Mouse (Mus musculus) gastrocnemius, postnatal 4 days (tissue): ENCODE measurements around the gene Ttc28. TPM values are rescaled to one million over a fixed set of nuclear protein-coding genes. Genes with fewer than 3 reads are reported as not detected.

Experiments
- DNase-seq, 2 experiments: peaks; one replicate each; pipeline ENCODE4 v3.0.0; 2021 to 2022; ENCODE audit warnings: low spot score in 2 of 2, mixed read lengths in 2 of 2
- total RNA-seq, 2 experiments: library from RNA; stranded (reverse); gene quantifications; 2 replicates each; pipeline ENCODE4 v1.2.3; 2021

The Ttc28 gene
- total RNA-seq, 2 experiments from 2014 or later: 27.1 to 33.1 TPM

DNA sequence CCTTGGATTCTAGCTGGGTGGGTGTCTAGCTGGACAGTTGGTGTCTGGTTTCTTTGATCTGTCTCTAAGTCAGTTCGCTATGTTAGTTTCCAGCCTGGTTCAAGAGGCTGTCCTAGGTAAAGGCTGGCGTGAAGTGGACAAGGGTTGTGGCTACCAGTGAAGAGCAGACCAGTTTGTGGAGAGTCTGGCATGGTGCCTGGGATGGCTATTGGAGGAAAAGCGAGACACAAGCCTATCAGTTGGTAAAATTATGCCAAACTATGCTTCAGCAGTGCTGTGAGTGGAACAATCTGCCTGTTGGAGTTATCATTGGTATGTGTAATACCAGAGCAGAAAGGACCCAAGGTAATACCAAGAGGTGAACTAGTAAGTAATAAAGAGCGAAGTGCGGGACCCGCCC is 166.8 kb downstream of the Ttc28 start:
- DNase-seq: no peak

DNA sequence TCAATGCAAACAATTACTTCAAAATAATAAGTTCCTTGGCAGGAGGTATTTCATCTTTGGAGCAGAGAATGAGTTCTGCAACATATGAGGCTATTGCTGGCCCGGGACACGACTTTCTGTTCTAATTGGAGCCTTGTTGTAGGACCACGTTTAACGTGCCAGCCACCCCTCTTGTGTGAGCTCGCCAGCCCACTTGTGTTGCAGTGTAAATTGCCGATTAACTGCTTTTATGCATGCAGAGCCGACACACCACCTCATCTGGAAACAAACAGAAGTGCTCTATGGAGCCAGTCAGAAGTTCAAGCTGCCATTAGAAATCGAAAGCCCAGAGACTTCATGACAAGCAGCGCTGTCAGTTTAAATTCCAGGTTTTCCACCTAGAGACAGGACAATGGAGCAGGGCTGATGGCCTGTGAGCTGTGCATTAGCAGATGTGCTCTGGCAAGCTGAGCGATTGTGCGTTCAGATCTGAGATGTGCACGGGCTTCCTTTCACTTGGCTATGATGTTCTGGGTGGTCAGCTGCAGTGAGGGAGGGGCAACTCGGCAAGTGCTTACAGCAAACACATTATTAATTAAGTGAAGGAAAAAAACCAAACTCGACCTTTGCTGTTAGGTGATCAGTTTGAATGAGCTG is 167.4 kb downstream of the Ttc28 start:
- no peak for DNase-seq

DNA sequence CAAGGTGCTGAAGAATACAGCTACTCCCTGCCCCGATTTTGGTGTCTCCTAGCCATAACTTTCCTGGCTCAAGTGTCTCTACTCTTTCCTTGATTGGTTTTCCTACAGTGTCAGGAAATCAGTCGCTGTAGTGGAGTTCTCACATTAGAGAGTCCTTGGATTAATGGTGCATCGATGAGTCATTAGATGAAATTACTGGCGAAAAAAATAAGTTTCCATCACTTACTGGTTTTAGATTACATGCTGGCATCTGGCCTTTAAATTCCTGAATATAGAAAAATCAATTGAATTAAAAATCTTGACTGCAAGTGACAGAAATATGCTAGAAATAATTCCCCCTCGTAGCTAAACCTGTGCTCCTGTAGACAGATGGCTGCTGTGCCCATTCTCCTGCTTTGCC is 168.4 kb downstream of the Ttc28 start:
- no peak for DNase-seq

DNA sequence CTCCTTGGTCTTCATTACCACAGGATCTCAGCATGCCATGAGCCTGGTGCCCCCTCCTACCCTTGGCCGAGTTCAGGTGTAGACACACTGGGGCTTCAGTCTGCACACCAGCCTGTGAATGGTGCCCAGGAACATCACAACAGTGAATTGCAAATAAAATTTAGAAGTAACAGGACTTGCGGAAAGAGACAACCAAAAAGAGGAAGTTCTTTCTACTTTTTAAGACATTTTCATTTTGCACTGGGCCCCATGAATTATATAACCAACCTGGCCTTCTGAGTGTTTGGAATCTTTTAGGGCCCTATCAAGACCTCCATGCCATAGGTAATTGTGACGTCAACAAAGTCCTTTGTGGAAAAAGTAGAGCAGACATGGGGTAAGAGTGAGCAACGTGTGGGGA is 170.0 kb downstream of the Ttc28 start:
- DNase-seq: no peak

DNA sequence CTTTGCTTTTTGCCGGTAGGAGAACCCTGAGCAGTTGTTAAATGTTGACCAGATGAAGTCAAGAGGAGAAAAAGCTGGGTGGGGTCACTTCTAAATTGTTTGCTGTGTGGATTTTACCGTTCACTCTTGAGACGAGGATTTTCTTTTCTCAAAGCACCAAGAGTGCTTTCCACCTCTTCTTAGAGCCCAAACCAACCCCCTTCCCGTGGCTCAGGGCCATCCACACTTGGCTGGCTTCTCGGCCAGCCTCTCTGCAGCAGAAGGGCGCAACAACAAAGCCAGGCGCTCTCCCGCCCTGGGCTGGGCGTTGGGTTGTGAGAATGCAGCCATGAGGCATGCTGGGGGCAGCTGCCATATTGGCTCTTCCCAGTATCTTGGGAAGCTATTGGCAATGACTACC is 170.5 kb downstream of the Ttc28 start:
- DNase-seq: no peak

DNA sequence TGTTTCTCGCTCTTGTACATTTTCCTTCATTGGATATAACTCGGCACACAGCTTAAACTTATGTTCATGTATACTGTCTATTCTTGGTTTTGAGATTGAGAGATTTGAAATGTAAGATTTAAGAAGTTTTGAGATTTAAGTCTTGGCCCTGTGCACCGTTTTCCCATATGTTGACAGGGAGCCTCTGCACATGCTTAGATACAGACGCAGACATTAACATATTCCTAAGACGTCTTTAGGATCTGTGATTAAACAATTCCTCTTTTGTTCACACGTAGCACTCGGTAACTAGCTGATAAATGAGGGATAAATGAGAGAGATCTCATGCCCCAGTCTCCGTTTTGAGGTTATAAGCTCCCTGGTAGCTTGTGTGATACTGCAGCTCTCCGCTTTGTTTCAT is 174.8 kb downstream of the Ttc28 start:
- no peak for DNase-seq

DNA sequence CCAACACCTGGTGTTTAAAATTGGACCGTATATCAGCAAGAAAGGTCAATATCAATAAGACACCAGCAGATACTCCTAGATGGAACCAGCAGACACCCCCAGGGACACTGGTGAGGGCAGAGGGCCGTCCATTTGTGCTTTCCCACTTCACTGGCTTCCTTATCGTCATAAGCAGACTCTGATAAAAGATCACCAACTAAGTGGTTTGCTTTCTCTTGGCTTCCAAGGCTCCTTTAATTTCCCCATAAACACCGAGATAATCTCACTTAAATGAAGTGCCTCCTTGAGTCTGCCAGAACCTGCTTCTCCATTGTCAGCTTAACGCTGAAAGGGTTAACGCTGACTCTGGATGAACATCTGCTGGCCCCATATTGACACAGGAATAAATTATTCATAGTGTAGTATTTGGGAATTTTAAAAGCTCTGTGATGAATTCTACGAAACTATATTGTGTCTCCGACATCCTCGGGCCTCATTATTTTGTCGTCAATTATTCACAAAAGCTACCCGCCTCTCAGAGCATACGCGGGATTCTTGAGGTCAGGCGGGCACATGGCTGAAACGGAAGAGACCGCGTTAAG is 175.3 kb downstream of the Ttc28 start:
- no peak for DNase-seq

DNA sequence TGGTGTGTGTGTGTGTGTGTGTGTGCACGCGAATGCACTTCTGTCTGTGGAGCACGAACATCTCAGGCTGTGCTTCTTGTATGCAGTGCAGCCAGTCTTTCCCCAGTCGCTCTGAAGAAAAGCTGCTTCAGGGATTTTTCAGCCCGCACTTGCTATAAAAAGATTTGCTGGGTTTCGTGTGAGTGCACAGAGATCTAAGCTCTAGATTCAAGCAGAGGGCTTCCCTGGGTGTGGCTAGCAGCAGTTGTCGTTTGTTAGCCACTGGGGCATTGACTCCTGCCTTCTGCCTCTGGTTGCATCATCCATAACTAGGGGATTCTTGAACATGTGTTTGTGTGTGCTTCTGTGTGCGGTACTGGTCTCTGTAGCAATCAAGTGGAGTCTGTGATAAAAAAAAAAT is 175.9 kb downstream of the Ttc28 start:
- no peak for DNase-seq

DNA sequence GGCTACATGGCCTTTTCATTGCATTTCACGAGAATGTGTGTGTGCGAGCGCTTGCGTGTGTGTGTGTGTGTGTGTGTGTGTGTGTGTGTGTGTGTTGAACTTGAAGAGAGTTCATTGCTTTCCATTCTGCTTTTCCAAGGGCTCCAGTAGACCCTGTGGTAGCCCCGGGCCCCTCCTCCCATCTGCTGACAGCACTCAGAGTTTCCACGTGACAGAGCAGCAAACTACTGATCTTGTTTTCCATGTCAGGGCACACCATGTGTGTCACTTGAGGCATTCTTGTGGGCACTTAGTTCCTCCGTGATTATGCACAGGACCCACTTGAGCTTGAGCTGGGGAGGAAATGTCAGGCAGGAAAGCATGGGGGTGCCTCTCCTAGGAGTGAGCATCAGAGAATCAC is 177.5 kb downstream of the Ttc28 start:
- no peak for DNase-seq

DNA sequence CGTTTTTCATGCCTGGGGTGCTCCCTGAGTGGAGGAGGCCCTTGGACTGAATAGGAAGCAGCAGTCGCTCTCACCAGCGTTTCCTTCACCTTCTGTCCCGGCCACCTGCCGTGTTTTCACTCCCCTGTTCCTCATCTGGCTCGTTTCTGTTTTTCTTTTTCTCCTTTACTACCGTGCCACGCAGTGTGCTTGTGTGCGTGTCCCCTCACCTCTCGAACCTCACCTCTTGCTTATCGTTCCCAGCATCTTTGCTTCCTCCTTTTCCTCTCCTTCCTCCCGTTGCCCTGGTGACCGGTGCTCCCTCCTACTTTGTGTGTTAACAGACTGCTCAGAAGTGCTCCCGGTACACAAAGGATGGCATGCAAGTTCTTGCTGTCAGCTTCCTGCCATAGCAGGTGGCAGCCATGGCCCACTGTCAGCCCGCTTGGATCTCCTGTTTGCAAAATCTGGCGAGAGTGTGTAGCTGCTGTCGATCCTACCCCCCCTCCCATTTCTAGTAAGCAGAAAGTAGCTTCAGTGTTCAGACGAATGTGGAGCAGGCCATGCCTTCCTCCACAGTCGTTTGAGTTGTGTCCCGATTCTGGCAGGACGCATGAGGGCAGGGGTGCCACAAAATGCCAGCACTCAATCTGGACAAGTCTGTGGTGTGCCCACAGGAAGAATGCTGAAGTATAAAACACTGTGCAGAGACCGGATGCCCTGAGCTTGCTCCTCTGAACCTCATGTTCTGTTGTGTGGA is 179.0 kb downstream of the Ttc28 start:
- no peak for DNase-seq

DNA sequence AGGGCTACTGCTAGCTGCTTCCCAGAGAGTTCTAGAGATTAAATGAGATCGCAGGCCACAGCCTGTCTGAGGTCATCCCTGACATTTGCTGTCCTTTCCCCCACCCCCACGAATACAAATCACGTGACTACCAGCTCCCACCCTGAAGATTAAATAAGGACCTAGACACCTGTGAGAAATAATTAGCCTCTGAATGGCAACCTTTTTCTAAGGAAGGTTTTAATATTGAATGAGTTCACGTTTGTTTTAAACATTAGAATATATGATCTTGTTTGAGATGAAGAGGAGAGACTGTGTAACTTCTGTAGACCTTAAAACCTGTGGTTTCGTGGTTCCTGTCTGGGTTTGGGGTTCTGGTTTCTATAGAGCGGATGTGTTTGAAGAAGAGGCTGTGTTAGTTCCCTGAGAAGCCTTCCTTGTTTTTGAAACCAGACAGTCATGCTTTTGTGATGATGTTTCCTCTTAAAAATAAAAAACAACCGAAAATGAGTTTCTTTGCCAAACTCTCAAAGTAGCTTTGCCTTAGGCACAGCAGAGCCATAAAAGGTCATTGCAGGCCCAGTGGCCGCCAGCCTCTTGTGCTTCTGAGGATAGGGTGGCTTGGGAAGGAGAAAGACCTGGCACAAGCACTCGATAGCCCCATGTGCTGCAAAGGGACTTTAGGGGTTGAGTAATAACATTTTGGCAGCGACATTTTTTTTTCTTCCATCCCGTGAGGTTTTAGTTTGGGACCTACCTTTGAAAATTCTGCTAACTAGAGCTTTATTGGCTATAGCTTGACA is 179.7 kb downstream of the Ttc28 start:
- no peak for DNase-seq

DNA sequence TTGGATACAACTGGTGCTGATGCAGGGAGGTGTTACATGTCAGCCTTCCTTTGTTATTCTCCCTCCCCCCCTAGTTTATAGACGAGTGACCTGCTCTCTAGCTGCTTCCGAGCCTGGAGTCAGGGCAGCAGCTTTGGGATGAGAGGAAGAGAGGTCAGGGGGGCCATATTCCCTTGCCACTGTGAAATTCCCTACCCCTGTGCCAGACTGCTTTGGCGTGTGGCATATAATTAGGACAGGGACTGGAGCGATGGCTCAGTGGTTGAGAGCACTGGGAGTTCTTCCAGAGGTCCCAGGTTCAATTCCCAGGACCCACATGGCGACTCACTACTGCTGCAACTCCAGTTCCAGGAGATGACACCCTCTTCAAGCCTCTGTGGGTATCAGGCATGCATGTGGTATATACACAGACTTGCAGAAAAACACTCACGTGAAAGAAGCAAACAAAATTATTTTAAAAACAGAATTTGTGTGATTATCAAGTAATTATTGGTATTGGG is 180.7 kb downstream of the Ttc28 start:
- no peak for DNase-seq

DNA sequence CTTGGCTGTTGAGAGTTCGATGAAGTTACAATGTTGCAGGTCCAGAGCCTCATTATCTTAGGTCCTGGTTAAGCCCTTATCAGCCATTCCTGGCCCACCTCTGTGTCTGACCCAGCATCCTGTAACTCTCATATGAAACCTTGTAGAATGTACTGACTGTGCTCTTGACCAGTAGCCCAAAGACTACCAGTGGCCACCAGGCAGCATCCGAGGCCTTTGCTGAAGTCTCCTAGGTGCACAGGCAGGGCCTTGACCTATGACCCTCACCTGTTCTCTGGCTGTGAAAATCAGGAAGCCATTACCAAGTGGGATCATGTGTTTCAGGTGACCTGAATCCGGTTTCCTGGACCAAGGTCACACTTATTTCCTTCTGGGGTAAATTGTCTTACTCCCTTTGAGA is 183.6 kb downstream of the Ttc28 start:
- DNase-seq: no peak

DNA sequence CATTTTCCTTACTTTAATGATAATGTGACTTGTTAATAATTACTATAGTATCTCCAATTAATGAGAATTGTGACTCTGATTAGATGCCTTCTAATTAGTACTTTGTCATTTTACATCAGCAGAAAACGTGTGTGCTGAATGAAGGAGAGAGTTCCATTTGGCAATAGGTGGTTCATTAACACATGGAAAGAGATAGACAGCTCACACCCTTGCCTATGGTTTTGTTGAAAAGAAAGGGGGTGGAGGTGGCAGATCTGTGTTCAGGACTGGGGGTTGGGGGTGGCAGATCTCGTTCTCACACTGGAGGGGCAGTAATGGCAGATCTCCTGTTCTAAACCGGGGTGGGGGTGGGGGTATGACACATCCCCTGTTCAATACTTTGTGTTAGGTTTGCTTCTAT is 184.4 kb downstream of the Ttc28 start:
- no peak for DNase-seq

DNA sequence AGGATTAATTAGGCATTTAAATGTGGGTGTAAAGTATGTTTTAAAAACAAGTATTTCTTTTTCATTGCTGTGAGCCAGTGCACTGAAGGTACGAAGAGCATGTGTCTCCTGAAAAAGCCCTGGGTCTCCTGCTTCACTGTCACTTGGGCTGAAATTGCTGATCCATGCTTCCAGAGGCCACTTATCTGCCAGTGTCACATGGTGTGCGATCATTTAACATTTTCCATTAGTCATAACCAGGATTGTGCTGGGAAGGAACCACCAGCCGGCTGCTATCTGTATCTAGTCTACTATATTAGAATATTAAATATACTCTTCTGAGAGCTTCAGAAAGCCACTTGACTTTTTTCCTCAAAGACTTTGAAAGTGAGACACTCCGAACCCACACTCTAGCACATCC is 186.2 kb downstream of the Ttc28 start:
- no peak for DNase-seq

DNA sequence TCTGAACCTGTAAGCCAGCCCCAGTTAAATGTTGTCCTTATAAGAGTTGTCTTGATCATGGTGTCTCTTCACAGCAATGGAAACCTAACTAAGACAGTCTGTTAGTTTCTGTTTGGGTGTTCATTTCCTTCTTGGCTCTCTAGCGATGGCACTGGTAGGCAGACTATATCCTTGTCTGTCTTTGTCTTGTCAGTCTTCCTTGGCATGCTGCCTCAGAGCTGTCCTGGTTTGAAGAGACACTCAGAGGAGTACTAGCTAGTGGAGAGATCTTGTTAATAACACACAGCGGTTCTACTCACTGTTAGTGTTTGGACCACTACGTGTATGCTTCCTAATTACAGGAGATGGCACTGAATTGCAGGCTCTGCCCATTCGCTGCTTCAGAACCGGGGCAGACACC is 189.9 kb downstream of the Ttc28 start:
- no peak for DNase-seq

DNA sequence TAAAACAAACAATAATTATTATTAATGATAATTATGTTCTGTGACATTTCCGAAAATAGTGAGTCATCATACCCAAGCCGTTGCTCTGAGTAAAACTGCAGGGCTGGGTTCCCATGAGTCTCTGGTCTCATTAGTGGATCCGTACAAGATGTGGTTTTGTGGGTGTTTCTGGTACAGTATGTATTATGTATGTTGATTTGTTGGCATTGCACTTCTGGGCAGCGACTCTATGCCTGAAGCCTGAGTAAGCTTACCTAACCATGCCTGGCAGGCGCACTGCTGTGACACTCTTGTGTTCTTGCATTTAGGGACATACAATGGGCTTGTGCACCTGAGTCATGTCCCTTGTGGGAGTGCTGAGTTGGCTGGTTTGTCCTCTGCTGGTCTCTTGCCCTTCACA is 190.3 kb downstream of the Ttc28 start:
- no peak for DNase-seq

DNA sequence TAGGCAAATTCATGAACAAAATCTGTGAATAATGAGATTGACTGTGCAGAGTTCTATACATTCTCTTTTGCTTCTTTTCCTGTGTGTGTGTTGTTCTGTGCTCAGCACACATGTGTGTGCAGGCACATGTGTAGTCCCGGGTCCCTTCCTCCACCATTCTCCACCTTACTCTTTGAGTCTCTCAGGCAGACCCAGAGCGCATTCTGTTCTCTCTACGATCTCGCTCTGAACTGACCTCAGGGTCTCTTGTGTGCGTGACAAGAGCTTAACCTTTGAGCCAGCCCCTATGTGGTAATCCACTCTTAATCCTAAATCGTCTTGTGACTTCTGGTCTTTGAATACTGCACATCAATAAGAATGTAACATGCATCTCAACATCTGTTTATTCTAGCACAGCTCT is 190.8 kb downstream of the Ttc28 start:
- DNase-seq: no peak

DNA sequence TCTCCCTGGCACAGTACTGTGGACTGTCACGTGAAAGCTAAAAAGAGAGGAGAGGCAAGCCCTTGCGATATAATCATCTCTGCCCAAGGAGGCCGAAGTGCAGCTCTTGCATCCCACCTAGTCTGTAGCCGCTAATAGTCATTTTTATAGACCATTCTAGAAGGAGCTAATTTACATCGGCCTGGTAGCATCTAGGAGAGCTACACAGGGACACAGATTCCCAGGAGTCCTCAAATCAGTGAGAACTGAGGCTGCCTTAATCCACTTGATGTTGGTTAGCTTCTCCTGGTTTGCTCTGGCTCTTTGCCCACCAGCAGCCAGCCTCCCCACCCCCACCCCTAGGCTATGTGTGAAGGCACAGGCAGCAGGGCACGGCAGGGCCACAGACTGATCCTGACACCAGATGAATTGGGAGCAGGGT is 193.7 kb downstream of the Ttc28 start:
- DNase-seq: no peak

DNA sequence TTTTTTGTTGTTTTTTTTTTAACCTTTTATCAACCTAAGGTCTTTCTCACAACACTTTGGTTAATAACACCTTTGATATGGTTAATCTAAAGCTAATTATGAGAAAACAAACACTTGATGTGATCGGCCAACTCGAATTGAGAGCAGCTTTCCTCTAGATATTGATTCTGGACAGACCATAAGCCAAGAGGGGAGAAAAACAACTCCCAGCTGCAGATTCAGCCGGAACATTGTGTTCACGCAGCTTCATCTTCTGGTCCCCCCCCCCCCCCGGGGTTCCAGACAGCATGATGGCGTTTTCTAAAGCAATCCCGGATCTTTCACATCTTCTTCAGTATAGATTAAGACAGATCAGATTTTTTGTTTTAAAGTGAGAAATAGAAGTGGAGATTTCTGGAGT is 194.4 kb downstream of the Ttc28 start:
- no peak for DNase-seq

DNA sequence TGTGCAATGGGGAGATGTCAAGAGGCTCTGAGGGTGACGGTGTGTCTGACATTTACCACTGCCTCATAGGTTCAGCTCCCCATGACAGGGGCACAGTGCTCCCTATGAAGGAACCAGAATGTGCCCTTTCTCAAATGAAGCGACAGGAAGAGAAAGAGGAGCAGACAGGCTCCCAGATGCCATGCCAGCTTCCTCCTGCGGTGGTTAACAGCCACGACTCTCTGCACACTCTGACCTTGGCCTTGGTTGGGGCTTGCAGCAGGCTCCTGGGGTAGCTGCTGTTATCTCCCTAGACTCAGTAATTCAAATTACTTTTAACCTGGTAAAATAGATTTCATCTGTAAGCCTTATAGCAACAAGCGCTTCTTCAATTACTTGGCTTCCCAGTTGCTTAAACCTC is 196.2 kb downstream of the Ttc28 start:
- DNase-seq: no peak

DNA sequence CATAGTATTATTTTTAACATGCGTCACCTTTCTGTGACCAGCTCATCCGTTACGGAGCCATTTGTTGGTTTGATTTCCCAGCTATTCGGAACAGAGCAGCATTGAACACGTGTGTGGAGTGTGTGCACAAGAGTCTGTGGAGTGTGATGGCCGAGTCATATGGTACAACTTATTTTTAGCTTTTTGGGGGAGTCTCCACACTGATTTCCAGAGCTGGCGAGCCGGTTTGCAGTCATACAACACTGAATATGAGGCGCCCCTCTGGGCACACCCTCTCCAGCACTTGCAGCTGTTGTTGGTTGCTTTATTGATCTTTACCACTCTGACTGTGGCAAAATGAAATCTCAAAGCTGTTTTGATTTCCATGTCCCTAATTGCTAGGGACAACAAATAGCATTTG is 197.7 kb downstream of the Ttc28 start:
- no peak for DNase-seq
